Mouse (Mus musculus) left cerebral cortex, adult 2 months (tissue): ENCODE data around the gene Gm21698. TPM values are rescaled to one million over a fixed set of nuclear protein-coding genes. Genes with fewer than 3 reads are reported as not detected.
"Not testable (repeated sequence)": the region's sequence is repeated elsewhere in the genome, so short reads cannot be mapped to it uniquely, and the experiment has no call there.

Experiments
- DNase-seq, 2 experiments: peaks; one replicate each; pipeline ENCODE4 v3.0.0; 2021 to 2022; ENCODE audit warnings: low spot score in 2 of 2, mixed read lengths in 1 of 2; ENCODE audit errors: extremely low spot score in 1 of 2
- H3K27ac ChIP-seq: fragments of 200-600 bp; 2 replicates; pipeline ENCODE4 v1.8.1; 2022
- H3K4me3 ChIP-seq: fragments of 200-600 bp; 2 replicates; pipeline ENCODE4 v1.8.1; 2022
- intact Hi-C: fragments of 180-260 bp; cut with DNase I; formaldehyde crosslinking; loops from one replicate; pipeline ENCODE4 v1.15.1; 2025
- long read RNA-seq, 2 experiments: library from polyadenylated mRNA; stranded (forward); transcript quantifications; one replicate each; pipeline ENCODE4 v2.0.0; 2021; ENCODE audit warnings: borderline mapping rate in 2 of 2
- total RNA-seq, 2 experiments: library from RNA; stranded (reverse); gene quantifications; 2 replicates each; pipeline ENCODE4 v1.2.3; 2021

Gene Gm21698
- not detected for total RNA-seq
- long read RNA-seq, experiment 1: 0 reads
- long read RNA-seq, experiment 2: 0 reads

DNA sequence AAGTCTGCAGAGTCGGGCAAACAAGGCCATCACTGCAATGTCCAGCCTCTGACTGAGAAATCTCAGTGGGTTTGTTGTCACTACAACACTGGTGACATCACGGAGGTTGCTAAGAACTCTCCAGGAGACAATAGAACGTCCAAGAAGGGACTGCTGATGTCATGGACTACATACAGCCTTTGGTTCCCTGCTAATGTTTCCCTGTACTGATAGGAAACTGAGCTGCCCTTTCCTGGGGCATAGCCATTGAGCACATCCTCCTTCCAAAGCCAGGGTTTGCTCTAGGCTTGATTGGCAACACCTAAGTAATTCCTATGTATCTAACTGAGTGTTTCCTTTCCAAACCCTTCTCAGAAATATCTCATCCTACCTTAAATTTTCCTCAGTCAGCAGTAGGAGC lies at the start of gene Gm21698:
Gm21698 (minus strand) TSS at position 101 of the 400 bp plus-strand sequence.
- H3K27ac ChIP-seq, intact Hi-C loops, DNase-seq, H3K4me3 ChIP-seq: not testable (repeated sequence)

DNA sequence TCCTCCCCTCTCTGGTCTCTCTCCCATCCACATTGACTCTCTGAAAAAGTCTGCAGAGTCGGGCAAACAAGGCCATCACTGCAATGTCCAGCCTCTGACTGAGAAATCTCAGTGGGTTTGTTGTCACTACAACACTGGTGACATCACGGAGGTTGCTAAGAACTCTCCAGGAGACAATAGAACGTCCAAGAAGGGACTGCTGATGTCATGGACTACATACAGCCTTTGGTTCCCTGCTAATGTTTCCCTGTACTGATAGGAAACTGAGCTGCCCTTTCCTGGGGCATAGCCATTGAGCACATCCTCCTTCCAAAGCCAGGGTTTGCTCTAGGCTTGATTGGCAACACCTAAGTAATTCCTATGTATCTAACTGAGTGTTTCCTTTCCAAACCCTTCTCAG lies 34.4 kb upstream of the Gm21698 start, which contains the start of gene Gm5862:
Gm5862 (minus strand) TSS at position 101 of the 400 bp plus-strand sequence.
- DNase-seq, H3K27ac ChIP-seq, intact Hi-C loops, H3K4me3 ChIP-seq: not testable (repeated sequence)

DNA sequence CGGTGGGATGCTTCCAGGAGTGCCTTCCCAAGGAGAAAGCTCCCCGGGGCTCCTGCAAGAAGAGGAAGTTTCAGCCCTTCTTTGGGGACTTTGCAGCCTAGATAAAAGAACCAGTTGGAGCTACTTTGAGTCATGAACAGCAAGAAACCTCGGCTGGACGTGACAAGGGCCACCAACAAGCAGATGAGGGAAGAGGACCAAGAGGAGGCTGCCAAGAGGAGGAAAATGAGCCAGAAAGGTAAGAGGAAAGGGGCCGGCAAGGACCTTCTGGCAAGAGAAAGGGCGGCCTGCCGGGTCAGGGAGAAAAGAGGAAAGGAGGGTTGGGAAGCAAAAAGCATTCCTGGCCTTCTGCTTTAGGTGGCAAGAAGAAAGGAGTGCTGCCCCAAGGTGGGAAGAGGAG lies 19.2 kb upstream of the Gm21698 start:
- H3K4me3 ChIP-seq, DNase-seq, intact Hi-C loops, H3K27ac ChIP-seq: not testable (repeated sequence)

DNA sequence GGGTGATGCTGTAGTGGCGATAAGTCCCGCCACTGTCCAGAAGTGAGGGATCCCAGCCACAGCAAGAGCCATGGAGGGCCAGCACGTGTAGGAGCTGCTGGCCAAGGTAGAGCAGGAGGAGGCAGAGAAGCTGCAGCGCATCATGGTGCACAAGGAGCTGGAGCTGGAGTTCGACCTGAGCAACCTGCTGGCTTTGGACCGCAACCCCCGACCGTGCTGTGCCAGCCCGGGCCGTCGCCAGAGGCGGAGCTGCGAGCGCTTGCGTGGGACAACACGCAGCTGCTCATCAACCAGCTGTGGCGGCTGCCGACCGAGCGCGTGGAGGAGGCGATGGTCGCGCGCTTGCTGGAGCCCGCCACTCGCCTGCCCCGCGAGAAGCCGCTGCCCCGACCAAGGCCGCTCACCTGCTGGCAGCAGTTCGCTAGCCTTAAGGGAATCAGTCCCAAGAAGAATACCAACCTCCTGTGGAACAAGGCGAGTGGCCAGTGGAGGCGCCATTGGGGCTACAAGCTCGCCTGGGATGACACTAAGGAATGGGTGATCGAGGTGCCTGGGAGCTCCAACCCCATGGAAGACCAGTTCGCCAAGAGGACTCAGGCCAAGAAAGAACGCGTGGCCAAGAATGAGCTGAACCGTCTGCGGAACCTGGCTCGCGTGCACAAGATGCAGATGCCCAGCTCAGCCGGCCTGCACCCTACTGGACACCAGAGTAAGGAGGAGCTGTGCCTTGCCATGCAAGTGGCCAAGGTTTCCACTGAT lies 18.7 kb upstream of the Gm21698 start:
- H3K4me3 ChIP-seq: peak overlapping the region; percentile 21; the same call in 1 of the 2 replicates
- DNase-seq: peak; percentile 12 to 14
- H3K27ac ChIP-seq, intact Hi-C loops: not testable (repeated sequence)

DNA sequence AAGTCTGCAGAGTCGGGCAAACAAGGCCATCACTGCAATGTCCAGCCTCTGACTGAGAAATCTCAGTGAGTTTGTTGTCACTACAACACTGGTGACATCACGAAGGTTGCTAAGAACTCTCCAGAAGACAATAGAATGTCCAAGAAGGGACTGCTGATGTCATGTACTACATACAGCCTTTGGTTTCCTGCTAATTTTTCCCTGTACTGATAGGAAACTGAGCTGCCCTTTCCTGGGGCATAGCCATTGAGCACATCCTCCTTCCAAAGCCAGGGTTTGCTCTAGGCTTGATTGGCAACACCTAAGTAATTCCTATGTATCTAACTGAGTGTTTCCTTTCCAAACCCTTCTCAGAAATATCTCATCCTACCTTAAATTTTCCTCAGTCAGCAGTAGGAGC lies 16.2 kb upstream of the Gm21698 start, which contains the start of gene Gm1979:
Gm1979 (minus strand) TSS at position 101 of the 400 bp plus-strand sequence.
- DNase-seq, H3K4me3 ChIP-seq, H3K27ac ChIP-seq, intact Hi-C loops: not testable (repeated sequence)

DNA sequence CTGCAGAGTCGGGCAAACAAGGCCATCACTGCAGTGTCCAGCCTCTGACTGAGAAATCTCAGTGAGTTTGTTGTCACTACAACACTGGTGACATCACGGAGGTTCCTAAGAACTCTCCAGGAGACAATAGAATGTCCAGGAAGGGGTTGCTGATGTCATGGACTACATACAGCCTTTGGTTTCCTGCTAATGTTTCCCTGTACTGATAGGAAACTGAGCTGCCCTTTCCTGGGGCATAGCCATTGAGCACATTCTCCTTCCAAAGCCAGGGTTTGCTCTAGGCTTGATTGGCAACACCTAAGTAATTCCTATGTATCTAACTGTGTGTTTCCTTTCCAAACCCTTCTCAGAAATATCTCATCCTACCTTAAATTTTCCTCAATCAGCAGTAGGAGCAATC lies 15.9 kb downstream of the Gm21698 start, which contains the start of gene Gm21680:
Gm21680 (minus strand) TSS at position 101 of the 400 bp plus-strand sequence.
- intact Hi-C loops: not testable (repeated sequence)

DNA sequence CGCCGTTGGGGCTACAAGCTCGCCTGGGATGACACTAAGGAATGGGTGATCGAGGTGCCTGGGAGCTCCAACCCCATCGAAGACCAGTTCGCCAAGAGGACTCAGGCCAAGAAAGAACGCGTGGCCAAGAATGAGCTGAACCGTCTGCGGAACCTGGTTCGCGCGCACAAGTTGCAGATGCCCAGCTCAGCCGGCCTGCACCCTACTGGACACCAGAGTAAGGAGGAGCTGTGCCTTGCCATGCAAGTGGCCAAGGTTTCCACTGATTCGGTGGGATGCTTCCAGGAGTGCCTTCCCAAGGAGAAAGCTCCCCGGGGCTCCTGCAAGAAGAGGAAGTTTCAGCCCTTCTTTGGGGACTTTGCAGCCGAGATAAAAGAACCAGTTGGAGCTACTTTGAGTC lies 31.4 kb downstream of the Gm21698 start:
- DNase-seq, H3K4me3 ChIP-seq, H3K27ac ChIP-seq, intact Hi-C loops: not testable (repeated sequence)

More for the DNA sequence above, 15.9 kb downstream of the Gm21698 start, which contains the start of gene Gm21680:
- H3K4me3 ChIP-seq, DNase-seq, H3K27ac ChIP-seq: not testable (repeated sequence)

DNA sequence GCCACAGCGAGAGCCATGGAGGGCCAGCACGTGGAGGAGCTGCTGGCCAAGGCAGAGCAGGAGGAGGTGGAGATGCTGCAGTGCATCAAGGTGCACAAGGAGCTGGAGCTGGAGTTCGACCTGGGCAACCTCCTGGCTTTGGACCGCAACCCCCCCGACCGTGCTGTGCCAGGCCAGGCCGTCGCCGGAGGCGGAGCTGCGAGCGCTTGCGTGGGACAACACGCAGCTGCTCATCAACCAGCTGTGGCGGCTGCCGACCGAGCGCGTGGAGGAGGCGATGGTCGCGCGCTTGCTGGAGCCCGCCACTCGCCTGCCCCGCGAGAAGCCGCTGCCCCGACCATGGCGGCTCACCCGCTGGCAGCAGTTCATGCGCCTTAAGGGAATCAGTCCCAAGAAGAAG lies 31.8 kb downstream of the Gm21698 start:
- intact Hi-C loops, H3K27ac ChIP-seq, H3K4me3 ChIP-seq: not testable (repeated sequence)
- DNase-seq: peak in 1 of 2 experiments; percentile 10

DNA sequence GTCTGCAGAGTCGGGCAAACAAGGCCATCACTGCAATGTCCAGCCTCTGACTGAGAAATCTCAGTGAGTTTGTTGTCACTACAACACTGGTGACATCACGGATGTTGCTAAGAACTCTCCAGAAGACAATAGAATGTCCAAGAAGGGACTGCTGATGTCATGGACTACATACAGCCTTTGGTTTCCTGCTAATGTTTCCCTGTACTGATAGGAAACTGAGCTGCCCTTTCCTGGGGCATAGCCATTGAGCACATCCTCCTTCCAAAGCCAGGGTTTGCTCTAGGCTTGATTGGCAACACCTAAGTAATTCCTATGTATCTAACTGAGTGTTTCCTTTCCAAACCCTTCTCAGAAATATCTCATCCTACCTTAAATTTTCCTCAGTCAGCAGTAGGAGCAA lies 34.1 kb downstream of the Gm21698 start, which contains the start of gene Gm21671:
Gm21671 (minus strand) TSS at position 101 of the 400 bp plus-strand sequence.
- H3K27ac ChIP-seq, intact Hi-C loops, H3K4me3 ChIP-seq, DNase-seq: not testable (repeated sequence)

DNA sequence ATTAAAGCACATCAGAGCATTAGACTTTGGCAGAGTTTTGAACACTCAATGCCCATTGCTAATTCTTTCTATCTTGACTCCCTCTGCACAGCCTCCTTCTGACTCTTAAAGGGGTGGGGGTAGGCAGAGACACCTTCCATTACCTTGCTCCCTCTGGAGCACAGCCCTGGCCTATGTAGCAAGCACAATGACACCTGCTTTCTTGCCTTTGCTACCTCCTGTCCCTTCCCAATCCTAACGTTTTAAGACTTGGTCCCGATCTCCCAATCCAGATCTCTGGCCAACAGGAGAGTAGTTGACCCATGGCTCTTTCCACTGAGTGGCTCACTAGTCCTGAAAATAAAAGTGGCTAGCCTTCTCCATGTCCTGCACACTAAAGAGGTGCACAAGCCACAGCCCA lies 43.1 kb downstream of the Gm21698 start:
- intact Hi-C loops, H3K27ac ChIP-seq, H3K4me3 ChIP-seq: not testable (repeated sequence)

DNA sequence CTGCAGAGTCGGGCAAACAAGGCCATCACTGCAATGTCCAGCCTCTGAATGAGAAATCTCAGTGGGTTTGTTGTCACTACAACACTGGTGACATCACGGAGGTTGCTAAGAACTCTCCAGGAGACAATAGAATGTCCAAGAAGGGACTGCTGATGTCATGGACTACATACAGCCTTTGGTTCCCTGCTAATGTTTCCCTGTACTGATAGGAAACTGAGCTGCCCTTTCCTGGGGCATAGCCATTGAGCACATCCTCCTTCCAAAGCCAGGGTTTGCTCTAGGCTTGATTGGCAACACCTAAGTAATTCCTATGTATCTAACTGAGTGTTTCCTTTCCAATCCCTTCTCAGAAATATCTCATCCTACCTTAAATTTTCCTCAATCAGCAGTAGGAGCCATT lies 46.2 kb downstream of the Gm21698 start, which contains the start of gene Gm21663:
Gm21663 (minus strand) TSS at position 101 of the 400 bp plus-strand sequence.
- H3K27ac ChIP-seq, intact Hi-C loops, DNase-seq, H3K4me3 ChIP-seq: not testable (repeated sequence)

More for the DNA sequence above, 43.1 kb downstream of the Gm21698 start:
- not testable (repeated sequence) for DNase-seq

Other genes starting within 250 kb of the Gm21698 start
- 100 to 1,000 TPM; 110 to 123 TPM for gene Actr3b, start 228.7 kb downstream of the Gm21698 start, total RNA-seq
- not detected for gene Gm21663, start 46.3 kb downstream of the Gm21698 start, total RNA-seq
- gene Gm21671, start 34.2 kb downstream of the Gm21698 start, total RNA-seq: not detected
- not detected for gene Gm21680, start 16.0 kb downstream of the Gm21698 start, total RNA-seq
- gene Gm1979, start 16.1 kb upstream of the Gm21698 start, total RNA-seq: not detected
- gene Gm5862, start 34.3 kb upstream of the Gm21698 start, total RNA-seq: not detected
- not detected for gene Speer4a, start 50.9 kb upstream of the Gm21698 start, total RNA-seq
- not detected for gene Gm7347, start 69.9 kb upstream of the Gm21698 start, total RNA-seq
- gene Gm10471, start 100.6 kb upstream of the Gm21698 start, total RNA-seq: not detected
- gene 5031410I06Rik, start 116.7 kb upstream of the Gm21698 start, total RNA-seq: not detected
- not detected for gene Gm10220, start 132.8 kb upstream of the Gm21698 start, total RNA-seq